Mouse (Mus musculus): ENCODE data around the gene Olfr218. TPM values are rescaled to one million over a fixed set of nuclear protein-coding genes. Genes with fewer than 3 reads are reported as not detected.
"Not testable (repeated sequence)": the region's sequence is repeated elsewhere in the genome, so short reads cannot be mapped to it uniquely, and the experiment has no call there.

Gene Olfr218
- total and polyA plus RNA-seq, 3 experiments = not detected

GRCm38 (mm10) chr1:173216481-173216880, 18.9 kb downstream of the Olfr218 start:
- Histone ChIP-seq H3K4me1 (ENCODE audit: control insufficient read depth, insufficient read depth, low read length) (no peaks in the 10 kb centered on the region), H3K4me3 (no peak overlapping the region), H3K27me3 (ENCODE audit: control insufficient read depth, insufficient read depth, low read length) (no peaks in the 10 kb centered on the region), H3K36me3 (ENCODE audit: control insufficient read depth, insufficient read depth, low read length) (no peaks in the 10 kb centered on the region), H3K27ac (no peak overlapping the region), H3K79me2 (replicated peaks; ENCODE audit: control insufficient read depth, insufficient read depth, low read length) (no peaks in the 10 kb centered on the region), H3K9ac (ENCODE audit: low read depth, low read length) (no peak overlapping the region)
- WGBS = 73% methylated on average over 3 of the region's 3 CpGs
- no peak for TF ChIP-seq CTCF (IDR thresholded peaks at IDR 0.05)
- TF ChIP-seq EP300 (IDR thresholded peaks at IDR 0.05; ENCODE audit: insufficient read depth, low read depth, low read length) = no peak
- TF ChIP-seq POLR2A (IDR thresholded peaks at IDR 0.05; ENCODE audit: insufficient read depth, low read depth, low read length) = no peak
- DNase-seq = no peak
- intact Hi-C loops (cut with DNase I) = no loop called here

GRCm38 (mm10) chr1:173227081-173227480, 29.5 kb downstream of the Olfr218 start, which contains the start of gene Fcer1a:
Gene Fcer1a, minus strand, starts transcription at chr1:173227214.
- no peak for DNase-seq
- H3K36me3 ChIP-seq (ENCODE audit: control insufficient read depth, insufficient read depth, low read length) = no peaks in the 10 kb centered on the region
- H3K27ac ChIP-seq = no peak within 1 kb of the TSS
- H3K9ac ChIP-seq (ENCODE audit: low read depth, low read length) = no peak within 1 kb of the TSS
- H3K4me1 ChIP-seq (ENCODE audit: control insufficient read depth, insufficient read depth, low read length) = no peaks in the 10 kb centered on the region
- WGBS = 51% methylated on average over 2 of the region's 2 CpGs
- no peaks in the 10 kb centered on the region for H3K27me3 ChIP-seq (ENCODE audit: control insufficient read depth, insufficient read depth, low read length)
- no peak within 1 kb of the TSS for H3K4me3 ChIP-seq
- TF ChIP-seq POLR2A (IDR thresholded peaks at IDR 0.05; ENCODE audit: insufficient read depth, low read depth, low read length) (no peak), CTCF (IDR thresholded peaks at IDR 0.05) (no peak)
- intact Hi-C loops (cut with DNase I) = no loop called here
- H3K79me2 ChIP-seq (replicated peaks; ENCODE audit: control insufficient read depth, insufficient read depth, low read length) = no peaks in the 10 kb centered on the region

GRCm38 (mm10) chr1:173237004-173237403, 39.4 kb downstream of the Olfr218 start:
- H3K27ac ChIP-seq; H3K36me3 ChIP-seq (ENCODE audit: control insufficient read depth, insufficient read depth, low read length); DNase-seq; H3K9ac ChIP-seq (ENCODE audit: low read depth, low read length); H3K27me3 ChIP-seq (ENCODE audit: control insufficient read depth, insufficient read depth, low read length); intact Hi-C loops (cut with DNase I); H3K4me1 ChIP-seq (ENCODE audit: control insufficient read depth, insufficient read depth, low read length); H3K79me2 ChIP-seq (replicated peaks; ENCODE audit: control insufficient read depth, insufficient read depth, low read length); H3K4me3 ChIP-seq: not testable (repeated sequence)
- 65% methylated on average over 1 of the region's 1 CpGs for WGBS

GRCm38 (mm10) chr1:173249888-173250287, 52.3 kb downstream of the Olfr218 start:
- intact Hi-C loops (cut with DNase I) = no loop called here
- Histone ChIP-seq H3K36me3 (ENCODE audit: control insufficient read depth, insufficient read depth, low read length) (no peaks in the 10 kb centered on the region), H3K79me2 (replicated peaks; ENCODE audit: control insufficient read depth, insufficient read depth, low read length) (no peaks in the 10 kb centered on the region), H3K9ac (ENCODE audit: low read depth, low read length) (no peak overlapping the region), H3K27ac (no peak overlapping the region), H3K27me3 (ENCODE audit: control insufficient read depth, insufficient read depth, low read length) (no peaks in the 10 kb centered on the region), H3K4me1 (ENCODE audit: control insufficient read depth, insufficient read depth, low read length) (no peaks in the 10 kb centered on the region), H3K4me3 (no peak overlapping the region)
- TF ChIP-seq EP300 (IDR thresholded peaks at IDR 0.05; ENCODE audit: insufficient read depth, low read depth, low read length) (no peak), CTCF (IDR thresholded peaks at IDR 0.05) (no peak), POLR2A (IDR thresholded peaks at IDR 0.05; ENCODE audit: insufficient read depth, low read depth, low read length) (no peak)
- WGBS = 84% methylated on average over 3 of the region's 3 CpGs
- no peak for DNase-seq

Other genes starting within 250 kb of the Olfr218 start
- not detected for gene Olfr16, start 247.4 kb upstream of the Olfr218 start, total RNA-seq (2021)
- gene Olfr16, start 247.4 kb upstream of the Olfr218 start, polyA plus RNA-seq (2012; rRNA removed) = not detected in 2 replicates
- not detected for gene Olfr1408, start 60.4 kb upstream of the Olfr218 start, total RNA-seq (2021)
- gene Olfr1408, start 60.4 kb upstream of the Olfr218 start, polyA plus RNA-seq (2012; rRNA removed) = not detected in 2 replicates
- not detected for gene Olfr1406, start 7.2 kb upstream of the Olfr218 start, total RNA-seq (2021)
- gene Olfr1406, start 7.2 kb upstream of the Olfr218 start, polyA plus RNA-seq (2012; rRNA removed) = not detected in 2 replicates
- gene Olfr1404, start 14.6 kb downstream of the Olfr218 start, total RNA-seq (2021) = not detected
- not detected in 2 replicates for gene Olfr1404, start 14.6 kb downstream of the Olfr218 start, polyA plus RNA-seq (2012; rRNA removed)
- under 1 TPM in 1 of 2 experiments, not detected in 1; 0.29 TPM for gene Fcer1a, start 29.4 kb downstream of the Olfr218 start, total RNA-seq (2021)
- gene Fcer1a, start 29.4 kb downstream of the Olfr218 start, polyA plus RNA-seq (2012; rRNA removed) = 0.29 and 0.31 TPM in 2 replicates
- not detected for gene Olfr418, start 68.2 kb downstream of the Olfr218 start, total RNA-seq (2021)
- gene Olfr418, start 68.2 kb downstream of the Olfr218 start, polyA plus RNA-seq (2012; rRNA removed) = not detected in 2 replicates
- gene Mptx2, start 80.0 kb downstream of the Olfr218 start, total RNA-seq (2021) = not detected
- not detected in 2 replicates for gene Mptx2, start 80.0 kb downstream of the Olfr218 start, polyA plus RNA-seq (2012; rRNA removed)
- under 1 TPM in 1 of 2 experiments, not detected in 1; 0.59 TPM for gene Ackr1, start 135.9 kb downstream of the Olfr218 start, total RNA-seq (2021)
- gene Ackr1, start 135.9 kb downstream of the Olfr218 start, polyA plus RNA-seq (2012; rRNA removed) = 1.4 and 1.8 TPM in 2 replicates
- gene Aim2, start 153.1 kb downstream of the Olfr218 start, total RNA-seq (2021) = 1 to 10 TPM; 1.1 to 1.4 TPM
- gene Aim2, start 153.1 kb downstream of the Olfr218 start, polyA plus RNA-seq (2012; rRNA removed) = 0.82 and 1.4 TPM in 2 replicates
- gene Cadm3, start 169.9 kb downstream of the Olfr218 start, total RNA-seq (2021) = 1 to 10 TPM; 1.6 to 2.6 TPM
- 4.1 and 8.1 TPM in 2 replicates for gene Cadm3, start 169.9 kb downstream of the Olfr218 start, polyA plus RNA-seq (2012; rRNA removed)

Data from heart, adult 2 months (tissue).